Mouse (Mus musculus) heart, adult 9 months (tissue): ENCODE results near the gene Cct4.

Experiments used
- DNase-seq, 2 experiments: peaks; one replicate each; pipeline ENCODE4 v3.0.0; 2022; ENCODE audit warnings: low spot score in 2 of 2

Cct4 gene

GRCm38 (mm10) chr11:22990393-22991126 is at the start of gene Cct4:
Cct4 (plus strand) TSS chr11:22990519.
- DNase-seq = peak; percentile 93 to 95

GRCm38 (mm10) chr11:22949101-22949500 is 41.2 kb upstream of the Cct4 start:
- DNase-seq = no peak

GRCm38 (mm10) chr11:22950131-22950530 is 40.2 kb upstream of the Cct4 start:
- no peak for DNase-seq

- DNase-seq = no peak
Observed at GRCm38 (mm10) chr11:22952668-22953067, 37.7 kb upstream of the Cct4 start.

GRCm38 (mm10) chr11:22956346-22956745 is 34.0 kb upstream of the Cct4 start:
- DNase-seq = no peak

GRCm38 (mm10) chr11:22956830-22957229 is 33.5 kb upstream of the Cct4 start:
- peak; percentile 36 to 44 for DNase-seq

- no peak for DNase-seq
Observed at GRCm38 (mm10) chr11:22957791-22958374, 32.4 kb upstream of the Cct4 start.

GRCm38 (mm10) chr11:22962101-22962500 is 28.2 kb upstream of the Cct4 start:
- no peak for DNase-seq

GRCm38 (mm10) chr11:22964401-22964800 is 25.9 kb upstream of the Cct4 start:
- DNase-seq = no peak

GRCm38 (mm10) chr11:22965503-22965902 is 24.8 kb upstream of the Cct4 start:
- no peak for DNase-seq

- no peak for DNase-seq
Observed at GRCm38 (mm10) chr11:22969486-22969885, 20.8 kb upstream of the Cct4 start.

- DNase-seq = no peak
Observed at GRCm38 (mm10) chr11:22970546-22970945, 19.8 kb upstream of the Cct4 start.

- peak; percentile 73 to 75 for DNase-seq
Observed at GRCm38 (mm10) chr11:22971835-22972709, 18.2 kb upstream of the Cct4 start, which contains the start of gene Zrsr1. Zrsr1 (plus strand) TSS chr11:22972005.

- peak; percentile 82 to 86 for DNase-seq
Observed at GRCm38 (mm10) chr11:22972746-22973526, 17.4 kb upstream of the Cct4 start.

GRCm38 (mm10) chr11:22973599-22973998 is 16.7 kb upstream of the Cct4 start:
- DNase-seq = no peak

GRCm38 (mm10) chr11:22978215-22978614 is 12.1 kb upstream of the Cct4 start:
- no peak for DNase-seq

GRCm38 (mm10) chr11:22978711-22979110 is 11.6 kb upstream of the Cct4 start:
- DNase-seq = no peak

GRCm38 (mm10) chr11:22979221-22979620 is 11.1 kb upstream of the Cct4 start:
- DNase-seq = no peak

- DNase-seq = no peak
Observed at GRCm38 (mm10) chr11:22981041-22981440, 9.3 kb upstream of the Cct4 start.

GRCm38 (mm10) chr11:22981543-22981950 is 8.8 kb upstream of the Cct4 start:
- DNase-seq = no peak

GRCm38 (mm10) chr11:22981984-22982757 is 8.1 kb upstream of the Cct4 start, which contains the start of the genes Gm28048 and Commd1:
Gm28048 (minus strand) TSS chr11:22982090.
Commd1 (minus strand) TSS chr11:22982382.
- peak; percentile 93 to 95 for DNase-seq
